Mouse (Mus musculus): ENCODE data around the gene Git2.

DNA sequence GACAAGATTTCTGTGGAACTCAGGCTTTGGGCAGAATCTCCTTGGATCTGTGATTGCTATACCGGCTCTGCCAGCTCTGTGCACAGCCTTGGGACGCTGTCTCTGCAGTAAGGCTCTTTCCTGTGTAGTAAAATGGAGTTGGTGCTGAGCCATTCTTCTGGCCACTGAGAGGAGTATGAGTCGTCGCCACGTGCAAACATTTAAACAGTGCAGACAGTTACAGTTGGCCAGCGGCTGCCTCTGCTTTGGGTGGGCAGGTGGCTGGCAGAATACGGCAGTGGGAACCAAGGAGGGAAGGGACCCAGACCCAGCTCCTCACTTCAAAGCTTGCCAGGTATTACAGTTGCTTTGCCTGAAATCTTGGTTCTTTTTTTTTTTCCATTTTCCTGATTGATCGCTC is 21.9 kb upstream of the Git2 start:
- TF ChIP-seq CTCF (IDR thresholded peaks at IDR 0.05; ENCODE audit: borderline replicate concordance, extremely low read depth, insufficient read depth, insufficient read length) (no peak), POLR2A (IDR thresholded peaks at IDR 0.05; ENCODE audit: borderline replicate concordance, extremely low read depth, insufficient read depth, insufficient read length, poor library complexity, severe bottlenecking) (no peak)

Data from brain, embryonic 14.5 days (tissue).